Mouse (Mus musculus): ENCODE results near the gene Calml4.

Calml4 gene

GRCm38 (mm10) chr9:62903841-62904240, 46.0 kb downstream of the Calml4 start:
- DNase-seq (ENCODE audit: low spot score), result no peak

DNA sequence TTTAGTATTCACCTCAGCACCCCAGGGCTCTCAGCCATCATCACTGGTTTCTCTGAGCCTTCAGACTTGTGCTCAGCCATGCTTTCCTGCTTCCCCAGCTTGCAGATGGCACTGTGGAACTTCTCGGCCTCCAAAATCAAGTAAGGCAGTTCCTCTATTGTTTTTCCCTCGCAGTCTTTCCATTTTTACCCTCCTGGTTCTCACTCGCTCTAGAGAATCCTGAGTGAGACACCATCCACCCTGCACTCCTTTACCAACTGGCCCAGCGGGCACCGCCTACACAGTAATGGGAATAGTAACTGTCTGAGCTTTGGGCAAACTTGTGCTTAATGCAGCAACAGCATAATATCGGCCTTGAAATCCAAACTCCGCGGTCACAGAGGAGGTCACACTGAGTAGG, 47.2 kb downstream of the Calml4 start:
- DNase-seq (ENCODE audit: low spot score), result no peak

DNA sequence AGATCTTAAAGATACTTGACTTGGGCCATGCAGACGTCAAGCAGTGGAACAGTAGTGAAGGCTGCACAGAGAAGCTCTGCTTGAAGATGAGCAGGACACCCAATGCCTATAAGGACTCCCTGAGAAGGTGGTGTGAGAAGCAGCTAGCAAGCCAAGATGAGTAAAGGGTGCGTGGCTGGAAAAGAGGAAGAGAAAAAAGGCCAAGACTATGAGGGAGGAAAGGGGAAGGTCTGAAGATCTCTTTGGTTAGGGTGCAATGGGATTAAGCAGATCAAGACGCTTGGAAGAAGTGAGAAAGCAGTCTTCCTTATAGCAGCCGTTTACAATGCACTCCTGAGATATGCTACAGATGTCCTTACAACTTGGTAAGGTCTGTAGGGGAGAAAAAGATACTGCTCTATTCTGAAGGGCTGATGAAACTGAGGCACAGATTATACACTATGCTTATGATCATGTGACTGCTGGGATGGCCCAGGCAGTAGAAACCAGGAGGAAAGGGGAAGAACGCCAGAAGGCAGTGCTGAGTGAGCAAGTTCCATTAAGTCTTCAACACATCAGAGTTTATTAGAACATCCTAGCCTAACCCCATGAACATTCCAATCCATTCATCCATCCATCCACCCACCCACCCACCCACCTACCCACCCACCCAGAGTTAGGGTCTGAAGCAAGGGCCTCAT, 55.6 kb downstream of the Calml4 start:
- no peak for DNase-seq (ENCODE audit: low spot score)

GRCm38 (mm10) chr9:62917059-62917458, 59.2 kb downstream of the Calml4 start:
- no peak for DNase-seq (ENCODE audit: low spot score)

GRCm38 (mm10) chr9:62920877-62921276, 63.0 kb downstream of the Calml4 start:
- no peak for DNase-seq (ENCODE audit: low spot score)

DNA sequence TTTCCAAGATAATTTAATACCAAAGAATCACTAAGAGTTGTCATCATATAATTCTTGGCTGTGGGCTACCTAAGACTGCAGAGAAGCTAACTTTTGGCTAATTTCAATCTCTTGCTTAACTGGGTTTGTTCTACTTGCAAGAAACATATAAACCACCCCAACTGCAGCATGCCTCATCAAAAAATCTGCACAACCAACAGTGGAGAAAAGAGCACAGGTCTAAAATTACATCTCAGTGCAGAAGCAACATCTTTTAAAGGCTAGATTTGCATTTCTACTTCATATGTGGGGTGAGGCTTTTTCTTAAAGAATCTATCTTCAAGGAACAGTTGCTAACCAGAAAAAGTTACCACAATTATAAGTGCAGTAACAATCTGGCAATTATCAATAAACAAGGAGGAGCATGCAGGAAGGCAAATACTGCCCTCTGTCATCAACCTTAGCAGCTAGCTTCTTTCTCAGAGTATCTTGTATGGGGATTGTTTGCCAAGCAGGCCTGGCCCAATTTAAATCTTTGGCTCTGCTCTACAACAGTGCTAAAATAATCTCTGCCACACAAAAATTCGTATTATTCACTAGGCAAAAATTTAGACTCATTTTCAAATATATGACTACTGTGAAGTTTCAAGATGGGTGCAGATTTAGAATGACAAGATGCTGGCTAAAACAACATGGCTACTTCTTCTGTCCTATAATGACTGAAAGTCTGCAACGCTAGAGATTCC, 67.2 kb downstream of the Calml4 start:
- no peak for DNase-seq (ENCODE audit: low spot score)
